Mouse (Mus musculus) cerebellum, adult 2 months (tissue): ENCODE data around the gene Notum. TPM values are rescaled to one million over a fixed set of nuclear protein-coding genes. Genes with fewer than 3 reads are reported as not detected.
A peak's percentile ranks its signal among the peaks of the same experiment; 100 is the strongest.

Experiments used
- DNase-seq, 2 experiments: peaks; one replicate each; pipeline ENCODE4 v3.0.0; 2021
- H3K27ac ChIP-seq: fragments of 200-500 bp; 2 replicates; pipeline ENCODE4 v1.5.1; 2012; ENCODE audit warnings: low read length, control low read depth, inconsistent platforms; ENCODE audit not compliant: insufficient read depth
- H3K27me3 ChIP-seq: fragments of 200-500 bp; 2 replicates; pipeline ENCODE4 v1.6.1; 2012; ENCODE audit warnings: inconsistent platforms, mild to moderate bottlenecking, low read length, moderate library complexity; ENCODE audit not compliant: control insufficient read depth, insufficient read depth
- H3K4me1 ChIP-seq: fragments of 200-500 bp; 2 replicates; pipeline ENCODE4 v1.6.1; 2011; ENCODE audit warnings: low read length; ENCODE audit not compliant: control insufficient read depth, insufficient read depth
- H3K4me3 ChIP-seq: fragments of 200-500 bp; replicated peaks from 2 replicates; pipeline ENCODE3; 2011; ENCODE audit warnings: mild to moderate bottlenecking, low read depth, low read length, control low read depth; ENCODE audit not compliant: insufficient read depth
- CTCF ChIP-seq: fragments of 200-500 bp; IDR thresholded peaks from 2 replicates; pipeline ENCODE4 v1.5.1; 2011; ENCODE audit warnings: low read depth, mild to moderate bottlenecking, control low read depth, low read length, moderate library complexity, borderline replicate concordance; ENCODE audit not compliant: insufficient read depth
- POLR2A ChIP-seq: fragments of 200-500 bp; IDR thresholded peaks from 2 replicates; pipeline ENCODE4 v1.6.1; 2011; ENCODE audit warnings: low read length, control low read depth, borderline replicate concordance; ENCODE audit not compliant: insufficient read depth
- WGBS: fragments of 180-500 bp; shearing (Covaris S2); methylation state at CpG from one replicate; pipeline ENCODE4 v1.1.7; 2018; 5-methylcytosine and 5-hydroxymethylcytosine counted together
- polyA plus RNA-seq: library from polyadenylated mRNA; depleted of rRNA; stranded (reverse); fragments of >200 nt; gene quantifications from 2 replicates; pipeline ENCODE4 v1.2.3, GENCODE M21; 2012

The Notum gene
- polyA plus RNA-seq, 1 experiment: 5.9 TPM

DNA sequence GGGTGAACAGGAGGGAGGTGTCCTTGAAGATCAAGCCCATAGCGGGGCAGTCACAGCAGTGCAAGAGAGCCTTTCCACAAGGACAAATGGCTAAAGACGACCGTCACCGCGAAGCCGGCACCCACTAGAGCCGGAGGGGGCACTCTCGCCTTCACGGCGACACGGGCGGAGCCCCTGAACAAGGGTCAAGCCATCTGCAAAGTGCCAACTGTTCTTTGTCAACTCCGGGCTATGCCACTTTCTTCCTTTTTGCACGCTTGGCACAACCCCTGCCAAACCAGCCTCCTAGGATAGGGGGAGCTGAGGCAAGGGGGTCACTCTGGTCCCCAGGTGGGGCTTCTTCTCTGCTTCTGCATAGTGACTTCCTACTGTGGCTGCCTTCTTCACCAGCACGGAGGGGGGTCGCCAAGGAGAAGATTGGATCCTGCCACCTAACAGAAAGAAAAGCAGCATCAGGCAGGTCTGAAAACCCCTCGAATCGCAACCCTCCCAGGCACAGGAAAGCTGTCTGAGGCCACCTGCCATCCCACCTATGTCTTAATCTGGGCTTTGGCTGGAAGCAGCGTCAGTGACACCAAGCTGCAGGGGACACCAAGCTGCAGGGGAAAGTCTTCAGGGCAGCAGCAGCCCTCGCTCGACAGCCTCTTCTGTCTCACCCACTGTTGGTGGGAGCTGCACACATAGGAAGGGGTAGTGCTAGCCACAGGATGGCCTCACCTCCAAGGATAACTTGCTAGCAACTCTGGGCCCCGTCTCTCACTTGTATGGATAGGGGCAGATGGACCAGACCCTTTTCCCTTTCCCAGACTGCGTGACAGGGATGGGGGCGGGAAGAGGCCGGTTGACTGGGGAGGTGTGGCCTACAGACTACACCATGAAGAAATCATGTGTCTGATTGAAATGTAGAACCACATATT, 42.1 kb downstream of the Notum start:
- WGBS: 89% methylated on average over 25 of the region's 25 CpGs
- DNase-seq: peak in 1 of 2 experiments; percentile 27
- Histone ChIP-seq H3K4me3 (no peak overlapping the region), H3K27ac (no peak overlapping the region), H3K4me1 (peaks cover 19% of the 10 kb centered on the region), H3K27me3 (no peaks in the 10 kb centered on the region)
- no peak for TF ChIP-seq POLR2A
- no peak for TF ChIP-seq CTCF

DNA sequence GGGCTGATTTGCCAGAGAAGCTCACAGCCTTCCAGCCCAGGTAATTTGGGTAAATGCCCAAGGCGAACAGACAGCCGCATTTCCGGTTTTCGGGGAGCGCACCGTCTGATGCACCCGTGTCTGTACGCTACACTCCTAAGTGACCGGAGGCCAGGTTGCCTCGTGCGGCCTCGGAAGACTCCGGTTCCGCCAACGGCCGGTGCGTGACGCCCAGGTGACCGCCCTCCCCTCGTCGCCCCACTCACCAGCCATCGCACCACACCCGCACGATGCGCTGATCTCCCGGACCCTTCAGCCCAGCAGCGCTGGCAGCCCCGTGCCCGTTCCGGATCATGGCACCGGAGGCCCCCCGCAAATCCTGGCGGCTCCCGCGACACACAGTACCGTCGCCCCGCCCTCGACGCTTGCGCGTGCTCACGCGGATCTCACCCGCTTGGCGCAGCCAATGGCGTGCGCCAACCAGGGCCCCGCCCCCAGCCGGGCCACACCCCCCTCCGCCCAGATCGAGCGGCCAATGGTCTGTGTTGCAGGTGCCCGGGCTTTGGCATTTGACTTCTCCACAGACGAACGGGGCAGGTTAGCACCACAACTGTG, 43.4 kb downstream of the Notum start, which contains the start of gene Pcyt2:
Gene Pcyt2 (minus strand): TSS at position 418 of the 594 bp plus-strand sequence.
- WGBS: under 1% methylated on average over 56 of the region's 56 CpGs
- TF ChIP-seq POLR2A (peak; percentile 89), CTCF (no peak)

DNA sequence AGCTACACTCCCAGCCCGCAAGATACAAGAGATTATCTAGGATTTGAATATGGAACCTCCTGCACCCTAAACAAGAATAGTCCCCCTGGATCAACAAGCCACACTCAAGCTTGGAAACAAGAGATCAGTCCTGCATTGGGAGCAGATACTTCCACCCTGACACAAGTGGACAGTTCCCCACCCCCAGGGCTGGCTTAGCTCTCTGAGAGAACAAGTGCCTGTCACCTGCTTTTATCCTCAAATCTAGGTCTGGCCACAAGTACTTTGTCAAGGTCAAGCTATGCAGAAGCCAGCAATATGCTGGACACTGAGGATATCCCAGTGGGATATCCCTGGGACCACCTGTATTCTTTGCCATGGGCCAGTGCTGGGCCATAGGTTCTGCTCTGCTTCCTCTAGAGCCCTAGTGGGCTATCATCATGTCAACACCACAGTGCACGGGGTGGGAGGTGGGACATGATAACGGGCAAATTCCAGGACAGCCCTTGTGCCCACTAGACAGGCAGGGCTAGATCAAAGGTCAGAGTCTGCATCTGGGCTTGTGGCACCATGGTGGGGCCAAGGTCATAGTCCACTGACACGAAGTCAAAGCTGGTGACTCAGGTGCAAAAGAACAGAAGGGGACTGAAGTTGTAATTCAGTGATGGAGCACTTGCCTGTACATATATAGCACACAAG, 44.2 kb downstream of the Notum start:
- Histone ChIP-seq H3K27ac (peak overlapping the region; percentile 80; the same call in 1 of the 2 replicates), H3K4me1 (peaks cover 29% of the 10 kb centered on the region), H3K27me3 (no peaks in the 10 kb centered on the region), H3K4me3 (peak overlapping the region; percentile 73)
- peak in 1 of 2 experiments; percentile 33 for DNase-seq
- TF ChIP-seq POLR2A: no peak
- TF ChIP-seq CTCF: no peak
- 18% methylated on average over 4 of the region's 4 CpGs for WGBS

More for the DNA sequence above, 43.4 kb downstream of the Notum start, which contains the start of gene Pcyt2:
- peak within 1 kb of the TSS; percentile 73 for H3K4me3 ChIP-seq
- no peaks in the 10 kb centered on the region for H3K27me3 ChIP-seq
- peak; percentile 94 to 95 for DNase-seq
- H3K4me1 ChIP-seq: peaks cover 29% of the 10 kb centered on the region
- peak within 1 kb of the TSS; percentile 80 for H3K27ac ChIP-seq

DNA sequence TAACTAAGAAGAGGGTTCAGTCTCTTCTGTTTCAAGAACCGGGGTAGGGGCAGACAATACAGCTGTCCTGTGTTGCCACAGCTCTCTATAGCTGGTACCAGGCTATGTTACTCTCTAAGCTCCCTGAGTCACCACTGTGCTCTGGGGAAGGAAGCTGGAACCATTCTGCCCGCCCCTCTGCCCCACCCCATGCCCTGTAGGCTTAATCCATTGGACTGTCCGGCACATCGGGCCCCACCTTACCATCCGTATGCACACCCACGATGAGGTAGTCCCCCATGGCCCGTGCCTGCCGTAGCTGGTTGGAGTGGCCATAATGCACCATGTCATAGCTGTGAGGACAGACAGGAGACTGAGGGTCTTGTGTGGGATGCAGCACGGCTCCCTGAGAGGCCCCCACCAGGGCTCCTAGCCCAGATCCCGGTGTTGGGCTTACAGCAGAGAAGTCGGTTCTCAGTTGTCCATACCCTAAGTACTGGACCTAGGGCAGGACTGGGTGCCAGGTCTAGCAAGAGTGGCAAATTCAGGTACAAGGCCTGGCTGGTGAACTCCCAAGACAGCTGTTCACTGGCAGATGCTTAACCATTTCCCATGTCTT, 45.3 kb downstream of the Notum start:
- Histone ChIP-seq H3K27ac (no peak overlapping the region), H3K27me3 (no peaks in the 10 kb centered on the region), H3K4me3 (peak overlapping the region; percentile 27), H3K4me1 (peaks cover 29% of the 10 kb centered on the region)
- WGBS: 74% methylated on average over 11 of the region's 11 CpGs
- DNase-seq: peak in 1 of 2 experiments; percentile 15
- TF ChIP-seq CTCF (no peak), POLR2A (no peak)

DNA sequence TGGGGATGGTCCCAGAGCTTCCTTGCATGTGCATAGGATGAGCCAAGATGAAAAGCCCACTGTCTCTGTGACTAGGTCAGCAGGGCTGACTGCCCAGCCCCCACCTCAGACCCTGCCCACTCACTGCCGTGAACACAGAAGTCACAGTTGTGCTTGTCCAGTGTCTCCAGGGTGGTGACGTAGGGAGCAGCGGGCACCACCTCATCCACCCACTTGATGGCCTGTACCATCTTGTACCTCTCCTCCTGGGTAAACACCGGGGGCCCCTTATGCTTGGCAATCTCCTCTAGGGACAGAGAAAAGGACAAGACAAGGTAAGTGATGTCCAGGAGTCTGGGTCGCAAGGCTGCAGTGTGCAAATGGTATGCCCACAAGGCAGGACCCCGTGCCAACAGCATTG, 45.8 kb downstream of the Notum start:
- H3K4me3 ChIP-seq: no peak overlapping the region
- 71% methylated on average over 6 of the region's 6 CpGs for WGBS
- H3K27ac ChIP-seq: no peak overlapping the region
- H3K27me3 ChIP-seq: no peaks in the 10 kb centered on the region
- TF ChIP-seq CTCF (no peak), POLR2A (no peak)
- peaks cover 29% of the 10 kb centered on the region for H3K4me1 ChIP-seq
- DNase-seq: peak in 1 of 2 experiments; percentile 30

DNA sequence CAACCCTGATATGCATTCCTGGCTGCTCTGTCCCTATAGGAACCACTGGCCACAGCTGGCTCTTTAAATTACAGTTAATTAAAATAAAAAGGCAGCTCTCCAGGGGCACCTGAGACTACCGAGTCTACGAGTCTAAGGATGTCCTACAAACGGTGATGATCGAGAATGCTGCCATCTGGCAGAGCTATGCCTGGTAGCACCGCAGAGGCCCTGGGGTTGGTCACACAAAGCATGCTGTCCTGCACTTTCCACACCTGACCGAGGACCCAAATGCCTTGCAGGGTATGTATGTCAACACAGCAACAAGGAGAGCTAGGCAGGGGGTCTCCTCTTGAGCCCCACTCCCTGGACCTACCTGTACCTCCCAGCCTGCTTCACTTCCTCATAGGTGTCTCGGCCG, 47.0 kb downstream of the Notum start:
- Histone ChIP-seq H3K4me3 (no peak overlapping the region), H3K4me1 (peaks cover 32% of the 10 kb centered on the region), H3K27ac (peak overlapping the region; percentile 44; the same call in 1 of the 2 replicates), H3K27me3 (no peaks in the 10 kb centered on the region)
- TF ChIP-seq POLR2A (no peak), CTCF (no peak)
- WGBS: 19% methylated on average over 8 of the region's 8 CpGs
- DNase-seq: peak in 1 of 2 experiments; percentile 44

DNA sequence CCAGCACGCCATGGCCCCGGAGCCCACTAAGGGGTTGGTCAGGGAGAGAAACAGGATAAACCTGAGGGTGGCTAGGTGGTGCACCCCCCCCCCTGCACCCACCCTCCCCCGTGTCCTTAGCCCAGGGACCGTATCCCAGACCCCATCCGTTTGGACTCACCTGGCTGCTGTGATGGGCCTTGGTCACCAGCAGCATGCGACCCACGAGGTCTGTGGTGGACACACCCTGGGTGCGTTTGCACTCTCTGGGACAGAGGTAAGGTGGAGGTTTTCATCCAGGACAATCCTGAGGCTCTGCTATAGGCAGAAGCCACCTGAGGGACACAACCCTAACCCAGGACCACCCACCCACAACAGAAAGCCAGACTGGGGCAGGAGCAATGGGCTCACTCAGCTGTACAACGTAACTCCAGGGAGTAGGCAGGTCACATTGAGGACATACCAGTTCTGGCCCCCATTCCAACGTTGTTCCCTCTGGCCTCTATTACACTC, 47.4 kb downstream of the Notum start:
- no peak for DNase-seq
- no peak for TF ChIP-seq CTCF
- no peak for TF ChIP-seq POLR2A
- Histone ChIP-seq H3K27ac (peak overlapping the region; percentile 44; the same call in 1 of the 2 replicates), H3K27me3 (no peaks in the 10 kb centered on the region), H3K4me1 (peaks cover 32% of the 10 kb centered on the region), H3K4me3 (no peak overlapping the region)
- WGBS: 38% methylated on average over 10 of the region's 10 CpGs
